Mouse (Mus musculus) kidney, embryonic 14.5 days (tissue): ENCODE measurements at regions not wholly inside any gene's neighbourhood (a gene's known extent, or its start where the extent isn't known, plus 50 kb on each side); places are given as distances from the start of the nearest gene placed in this dataset.

Source experiments
- ATAC-seq: fragments of 200-750 bp; cut with Nextera tagmentation; 2 replicates; pipeline ENCODE4 v1.8.0; 2017; ENCODE audit warnings: moderate number of reproducible peaks, mild to moderate bottlenecking, moderate TSS enrichment, moderate library complexity; ENCODE audit not compliant: low FRiP score, low TSS enrichment
- H3K27ac ChIP-seq: fragments of 300-500 bp; sonication (generic); 2 replicates; pipeline ENCODE4 v1.5.1; 2014; ENCODE audit warnings: low read depth, mild to moderate bottlenecking, low read length, moderate library complexity, mixed read lengths
- H3K27me3 ChIP-seq: fragments of 300-500 bp; sonication (generic); 2 replicates; pipeline ENCODE4 v1.6.1; 2014; ENCODE audit warnings: mild to moderate bottlenecking, low read length; ENCODE audit not compliant: control insufficient read depth, insufficient read depth
- H3K36me3 ChIP-seq: fragments of 300-500 bp; sonication (generic); 2 replicates; pipeline ENCODE4 v1.6.1; 2014; ENCODE audit warnings: low read length, mixed read lengths; ENCODE audit not compliant: control insufficient read depth, insufficient read depth
- H3K4me1 ChIP-seq: fragments of 300-500 bp; sonication (generic); 2 replicates; pipeline ENCODE4 v1.6.1; 2014; ENCODE audit warnings: low read length, mixed read lengths; ENCODE audit not compliant: control insufficient read depth, insufficient read depth
- H3K4me2 ChIP-seq: fragments of 300-500 bp; sonication (generic); replicated peaks from 2 replicates; pipeline ENCODE4 v1.6.1; 2014; ENCODE audit warnings: low read depth, mild to moderate bottlenecking, low read length
- H3K4me3 ChIP-seq: fragments of 300-500 bp; sonication (generic); 2 replicates; pipeline ENCODE4 v1.5.1; 2014; ENCODE audit warnings: mild to moderate bottlenecking, low read length
- H3K9ac ChIP-seq: fragments of 300-500 bp; sonication (generic); 2 replicates; pipeline ENCODE4 v1.6.1; 2014; ENCODE audit warnings: low read depth, mild to moderate bottlenecking, low read length, moderate library complexity
- H3K9me3 ChIP-seq: fragments of 300-500 bp; sonication (generic); 2 replicates; pipeline ENCODE4 v1.6.1; 2016; ENCODE audit warnings: low read length; ENCODE audit not compliant: control insufficient read depth
- WGBS: fragments of 180-500 bp; shearing (Covaris S2); extraction: QIAGEN DNeasy Blood & Tissue Kit; methylation state at CpG from one replicate; pipeline ENCODE4 v1.1.7; 2014; 5-methylcytosine and 5-hydroxymethylcytosine counted together

DNA sequence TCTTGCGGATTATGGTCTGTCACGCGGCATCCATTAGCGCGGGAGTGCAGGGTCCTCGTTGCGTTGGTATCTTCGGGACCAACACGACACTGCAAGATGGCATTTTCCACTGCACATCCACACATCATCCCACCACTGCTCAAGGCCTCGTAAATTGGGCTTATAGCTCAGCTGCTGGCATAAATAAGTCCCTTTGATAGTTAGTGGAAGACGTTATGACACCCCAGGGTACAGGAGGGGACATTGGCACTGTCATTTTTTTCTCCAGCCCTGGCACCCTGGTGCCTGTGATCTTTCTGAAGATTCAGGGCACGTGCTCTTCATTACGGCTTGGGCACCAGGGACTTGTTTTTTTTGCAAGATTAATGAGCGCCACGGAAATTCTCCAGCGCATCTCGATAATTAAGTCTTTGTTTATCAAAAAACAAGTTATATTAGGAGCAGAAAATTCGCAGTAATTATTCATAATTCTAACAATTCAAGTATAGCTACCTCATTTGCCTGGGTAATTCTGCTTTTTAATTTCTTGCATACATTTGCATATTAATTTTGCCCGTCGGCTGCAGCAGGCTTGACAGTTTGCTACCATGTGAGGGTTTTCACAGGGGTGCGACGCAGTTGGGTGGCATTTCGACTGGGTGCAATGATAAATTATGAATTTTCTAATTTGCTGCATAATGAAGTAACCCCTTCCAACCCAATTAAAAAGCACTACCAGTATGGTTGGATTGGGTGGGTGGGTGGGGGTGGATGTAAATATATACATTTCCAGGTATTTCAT lies 119.1 kb downstream of the Vrk1 start:
- Histone ChIP-seq H3K9me3 (0 out of 2 replicates have a peak, but pooled peaks cover 2% of the 10 kb centered on the region), H3K4me1 (no peaks in the 10 kb centered on the region), H3K4me3 (no peak overlapping the region), H3K27me3 (no peaks in the 10 kb centered on the region), H3K9ac (no peak overlapping the region), H3K36me3 (no peaks in the 10 kb centered on the region), H3K4me2 (no peak overlapping the region), H3K27ac (no peak overlapping the region)
- 91% methylated on average over 23 of the region's 23 CpGs for WGBS
- ATAC-seq: no peak

DNA sequence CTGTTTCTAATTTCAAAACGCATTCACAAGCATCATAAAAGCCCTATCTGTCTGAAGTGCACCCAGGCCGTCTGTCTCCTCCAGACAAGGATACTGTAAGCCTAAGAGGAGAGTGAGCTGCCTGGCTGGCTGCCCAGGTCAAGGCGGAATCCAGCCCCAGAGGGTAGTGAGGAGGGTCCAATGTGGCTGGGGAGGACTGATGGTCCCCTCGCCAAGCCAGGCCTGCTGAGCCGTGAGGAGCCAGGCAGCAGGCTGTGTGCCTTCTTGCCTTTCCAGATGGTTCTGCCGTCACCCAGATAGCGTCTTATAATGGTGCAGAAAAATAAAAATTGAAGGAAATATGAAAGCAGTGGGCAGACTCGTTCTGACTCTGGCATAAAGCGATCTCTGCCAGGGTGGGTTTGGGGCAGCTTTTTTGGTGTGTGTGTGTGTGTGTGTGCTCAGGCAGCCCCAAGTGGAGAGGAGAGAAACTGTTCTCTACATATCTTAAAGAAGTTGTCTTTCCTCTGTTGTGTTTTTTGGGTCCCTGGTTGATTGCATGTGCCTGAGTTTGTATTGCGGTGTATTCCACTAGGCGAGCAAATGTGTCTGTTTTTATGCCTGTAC lies 120.1 kb downstream of the Vrk1 start:
- no peak overlapping the region for H3K4me3 ChIP-seq
- H3K27me3 ChIP-seq: no peaks in the 10 kb centered on the region
- no peak overlapping the region for H3K9ac ChIP-seq
- 0 out of 2 replicates have a peak, but pooled peaks cover 2% of the 10 kb centered on the region for H3K9me3 ChIP-seq
- no peak for ATAC-seq
- 82% methylated on average over 11 of the region's 11 CpGs for WGBS
- H3K27ac ChIP-seq: no peak overlapping the region
- no peaks in the 10 kb centered on the region for H3K36me3 ChIP-seq
- H3K4me1 ChIP-seq: no peaks in the 10 kb centered on the region
- no peak overlapping the region for H3K4me2 ChIP-seq

DNA sequence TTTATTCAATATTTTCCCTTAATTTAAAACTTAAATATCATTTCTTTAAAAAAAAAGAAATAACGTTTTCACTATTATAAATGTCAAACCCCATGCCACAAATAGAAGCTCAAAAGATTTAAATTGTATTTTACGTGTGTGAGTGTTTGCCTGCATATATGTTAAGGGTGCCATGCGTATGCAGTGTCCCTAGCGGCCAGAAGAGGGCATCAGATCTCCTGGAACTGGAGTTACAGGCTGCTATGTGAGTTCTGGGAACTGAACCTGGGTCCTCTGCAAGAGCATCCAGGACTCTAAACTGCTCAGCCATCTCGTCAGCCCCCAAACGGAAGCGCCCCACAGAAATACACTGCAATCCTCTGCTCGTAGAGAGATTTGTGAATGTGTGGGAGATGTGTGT lies 122.7 kb downstream of the Vrk1 start:
- no peak overlapping the region for H3K9ac ChIP-seq
- no peaks in the 10 kb centered on the region for H3K36me3 ChIP-seq
- no peak overlapping the region for H3K27ac ChIP-seq
- no peaks in the 10 kb centered on the region for H3K4me1 ChIP-seq
- H3K27me3 ChIP-seq: no peaks in the 10 kb centered on the region
- no peak for ATAC-seq
- no peak overlapping the region for H3K4me2 ChIP-seq
- H3K9me3 ChIP-seq: no peaks in the 10 kb centered on the region
- H3K4me3 ChIP-seq: no peak overlapping the region
- WGBS: 90% methylated on average over 8 of the region's 8 CpGs

DNA sequence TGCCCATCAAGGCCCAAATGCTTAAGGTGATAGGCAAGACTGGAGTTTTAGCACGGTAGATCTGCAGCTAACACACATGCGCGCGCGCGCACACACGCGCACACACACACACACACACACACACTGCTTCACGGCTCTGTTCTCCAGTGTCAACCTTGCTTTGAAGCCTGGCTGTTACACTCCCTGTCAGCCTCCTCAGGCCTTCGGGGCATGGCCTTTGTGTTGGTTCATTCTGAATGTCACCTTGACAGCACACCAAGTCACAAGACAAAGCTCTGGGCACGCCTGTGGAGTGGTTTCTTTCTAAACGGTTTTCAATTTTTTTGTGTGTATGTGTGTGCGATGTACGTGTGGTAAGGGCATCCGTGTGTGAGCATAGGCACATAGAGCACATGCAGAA lies 128.4 kb downstream of the Vrk1 start:
- H3K4me1 ChIP-seq: no peaks in the 10 kb centered on the region
- H3K36me3 ChIP-seq: no peaks in the 10 kb centered on the region
- WGBS: 88% methylated on average over 15 of the region's 15 CpGs
- no peak overlapping the region for H3K4me2 ChIP-seq
- H3K27ac ChIP-seq: no peak overlapping the region
- H3K9me3 ChIP-seq: no peaks in the 10 kb centered on the region
- H3K9ac ChIP-seq: no peak overlapping the region
- H3K4me3 ChIP-seq: no peak overlapping the region
- ATAC-seq: no peak
- H3K27me3 ChIP-seq: no peaks in the 10 kb centered on the region

DNA sequence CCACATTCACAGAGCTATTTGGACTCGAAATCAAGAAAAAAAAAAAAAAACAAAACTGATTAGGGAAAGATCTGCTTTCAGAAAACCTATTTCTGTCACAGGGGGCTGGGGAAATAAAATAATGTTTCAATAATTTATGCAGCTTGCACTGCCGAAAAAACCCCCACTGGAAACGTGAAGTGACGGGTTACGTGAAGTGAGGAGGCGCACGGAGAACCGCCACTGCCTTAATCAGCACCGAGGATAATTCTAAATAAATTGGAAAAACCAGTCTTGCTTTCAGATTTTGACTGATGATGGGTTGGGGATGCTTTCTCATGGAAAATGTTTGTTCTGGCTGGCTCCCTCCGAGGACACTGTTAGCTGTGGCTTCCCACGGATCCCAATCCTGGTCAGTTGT lies 129.5 kb downstream of the Vrk1 start:
- Histone ChIP-seq H3K4me2 (no peak overlapping the region), H3K9ac (no peak overlapping the region), H3K9me3 (no peaks in the 10 kb centered on the region), H3K36me3 (no peaks in the 10 kb centered on the region), H3K27ac (no peak overlapping the region), H3K27me3 (no peaks in the 10 kb centered on the region), H3K4me3 (no peak overlapping the region), H3K4me1 (no peaks in the 10 kb centered on the region)
- WGBS: 84% methylated on average over 11 of the region's 11 CpGs
- ATAC-seq: no peak

DNA sequence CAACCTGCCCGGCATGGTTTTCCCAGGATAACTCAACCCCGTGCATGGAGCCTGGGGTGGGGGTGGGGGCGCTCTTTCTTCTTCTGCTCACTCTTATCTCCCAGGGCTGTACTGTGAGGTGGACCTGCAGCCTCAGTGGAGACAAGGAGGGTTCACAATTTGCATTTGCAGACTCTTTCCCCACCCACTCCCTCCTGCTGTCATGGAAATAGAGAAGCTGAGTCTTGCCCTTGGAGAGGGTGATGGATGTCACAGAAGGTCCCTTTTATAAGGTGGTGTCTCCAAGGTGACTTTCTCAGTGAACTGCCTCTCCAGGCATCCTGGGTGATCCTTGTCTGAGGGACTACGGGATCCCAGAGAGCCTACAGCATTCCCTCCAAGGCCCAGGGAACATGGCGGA lies 129.9 kb downstream of the Vrk1 start:
- WGBS: 71% methylated on average over 5 of the region's 5 CpGs
- Histone ChIP-seq H3K4me2 (no peak overlapping the region), H3K9ac (no peak overlapping the region), H3K4me3 (no peak overlapping the region), H3K27me3 (no peaks in the 10 kb centered on the region), H3K4me1 (no peaks in the 10 kb centered on the region), H3K36me3 (no peaks in the 10 kb centered on the region), H3K9me3 (no peaks in the 10 kb centered on the region), H3K27ac (no peak overlapping the region)
- no peak for ATAC-seq

DNA sequence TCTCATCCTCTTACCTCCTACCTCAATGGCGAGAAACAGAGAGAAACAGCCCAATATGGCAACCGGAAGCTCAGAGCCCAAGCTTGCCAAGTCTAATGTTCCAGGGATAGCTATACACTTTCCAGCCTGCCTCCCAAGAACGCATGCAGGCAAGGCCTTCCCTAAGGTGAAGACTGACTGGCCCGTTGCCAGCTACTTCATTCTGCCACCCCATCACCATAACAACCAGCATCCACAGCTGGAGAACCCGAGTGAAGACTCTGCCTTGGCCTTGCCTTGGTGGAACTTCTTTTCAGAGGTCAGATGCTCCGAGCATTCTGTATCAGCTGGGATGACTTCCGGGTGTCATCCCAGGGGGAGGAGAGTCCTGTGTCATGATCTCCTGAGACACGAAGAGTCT lies 130.6 kb downstream of the Vrk1 start:
- Histone ChIP-seq H3K27me3 (no peaks in the 10 kb centered on the region), H3K4me1 (no peaks in the 10 kb centered on the region)
- 81% methylated on average over 8 of the region's 8 CpGs for WGBS

DNA sequence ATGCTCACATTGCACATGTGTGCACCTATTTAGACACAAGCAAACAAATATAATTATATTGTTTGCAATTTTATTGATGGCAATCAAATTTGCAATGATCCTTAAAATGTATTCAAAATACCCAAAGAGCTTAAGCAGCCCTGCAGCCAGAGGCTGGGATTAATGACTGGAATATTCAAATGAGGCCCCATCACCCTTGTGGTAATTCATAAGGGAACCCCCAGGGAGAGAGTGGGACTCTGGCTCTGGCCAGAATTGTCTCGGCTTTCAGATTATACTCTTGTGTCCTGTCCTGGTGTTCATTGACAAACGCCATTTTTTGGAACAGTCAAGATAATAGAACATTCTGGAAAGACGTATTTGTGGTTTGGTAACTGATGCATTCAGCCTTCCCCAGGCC lies 133.5 kb downstream of the Vrk1 start:
- Histone ChIP-seq H3K4me2 (no peak overlapping the region), H3K9me3 (no peaks in the 10 kb centered on the region), H3K9ac (no peak overlapping the region), H3K4me1 (no peaks in the 10 kb centered on the region), H3K4me3 (no peak overlapping the region), H3K27ac (no peak overlapping the region), H3K36me3 (no peaks in the 10 kb centered on the region), H3K27me3 (no peaks in the 10 kb centered on the region)
- WGBS: 85% methylated on average over 3 of the region's 3 CpGs
- no peak for ATAC-seq

More for the DNA sequence above, 130.6 kb downstream of the Vrk1 start:
- Histone ChIP-seq H3K4me3 (no peak overlapping the region), H3K4me2 (no peak overlapping the region), H3K9me3 (no peaks in the 10 kb centered on the region), H3K9ac (no peak overlapping the region), H3K27ac (no peak overlapping the region), H3K36me3 (no peaks in the 10 kb centered on the region)
- no peak for ATAC-seq

DNA sequence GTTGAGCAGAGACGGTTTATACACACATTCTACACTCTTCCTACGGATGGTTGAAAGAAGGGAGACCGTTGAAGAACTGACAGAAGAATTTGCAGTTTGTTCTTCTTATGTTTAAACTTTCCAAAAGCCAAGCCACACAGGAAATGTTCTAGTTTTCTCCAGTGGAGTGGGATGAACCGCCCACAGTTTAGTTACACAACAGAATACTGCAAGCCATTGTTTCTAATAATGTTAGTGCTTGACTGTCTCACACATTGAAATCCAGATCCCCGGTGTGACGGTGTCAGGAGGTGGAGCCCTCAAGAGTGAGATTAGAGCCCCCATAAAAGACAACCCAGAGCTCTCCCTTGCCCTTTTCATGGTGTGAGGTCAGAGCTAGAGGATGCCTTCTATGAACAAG lies 146.8 kb downstream of the Vrk1 start:
- H3K4me2 ChIP-seq: no peak overlapping the region
- WGBS: 65% methylated on average over 6 of the region's 6 CpGs
- ATAC-seq: no peak

More for the DNA sequence above, 146.8 kb downstream of the Vrk1 start:
- no peak overlapping the region for H3K9ac ChIP-seq
- no peaks in the 10 kb centered on the region for H3K4me1 ChIP-seq
- H3K36me3 ChIP-seq: no peaks in the 10 kb centered on the region
- no peak overlapping the region for H3K27ac ChIP-seq
- no peaks in the 10 kb centered on the region for H3K27me3 ChIP-seq
- no peak overlapping the region for H3K4me3 ChIP-seq
- H3K9me3 ChIP-seq: no peaks in the 10 kb centered on the region
